Mouse (Mus musculus): ENCODE measurements around the gene Frem1.

DNA sequence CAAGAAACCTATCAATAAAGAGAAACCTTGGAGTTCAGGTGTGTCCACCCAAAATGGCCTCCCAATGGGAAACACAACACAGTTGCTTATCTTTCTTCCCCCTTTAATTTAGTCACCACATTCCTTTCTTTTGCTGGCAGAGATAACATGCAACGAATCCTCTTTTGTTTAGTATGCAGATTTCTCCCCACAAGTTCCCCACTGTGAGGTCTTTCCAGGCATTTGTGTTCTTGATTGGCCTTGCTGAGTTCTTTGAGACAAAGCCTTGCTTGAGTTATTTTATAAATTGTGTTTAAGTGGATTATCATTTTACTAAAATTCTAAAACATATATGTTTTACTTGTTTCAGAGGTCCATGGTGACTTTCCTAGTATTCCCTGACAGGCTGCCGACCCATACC lies 166.0 kb downstream of the Frem1 start:
- TF ChIP-seq TAL1 (IDR thresholded peaks at IDR 0.05; ENCODE audit: low read length) (no peak), GATA1 (IDR thresholded peaks at IDR 0.05; ENCODE audit: low read length) (no peak)
